Mouse (Mus musculus) midbrain, embryonic 11.5 days (tissue): ENCODE measurements around the gene Tmod3. TPM values are rescaled to one million over a fixed set of nuclear protein-coding genes. Genes with fewer than 3 reads are reported as not detected.

Experiments
- ATAC-seq: fragments of 200-750 bp; cut with Nextera tagmentation; 2 replicates; pipeline ENCODE4 v1.8.0; 2017; ENCODE audit warnings: moderate TSS enrichment, moderate library complexity; ENCODE audit not compliant: low FRiP score
- DNase-seq: peaks from one replicate; pipeline ENCODE4 v3.0.0; 2015; ENCODE audit warnings: low spot score; ENCODE audit errors: missing footprints
- H3K27ac ChIP-seq: fragments of 300-500 bp; sonication (generic); 2 replicates; pipeline ENCODE4 v1.5.1; 2014; ENCODE audit warnings: low read depth, low read length
- H3K27me3 ChIP-seq: fragments of 300-500 bp; sonication (generic); 2 replicates; pipeline ENCODE4 v1.6.1; 2014; ENCODE audit warnings: mild to moderate bottlenecking, low read length, moderate library complexity, mixed read lengths; ENCODE audit not compliant: control insufficient read depth, insufficient read depth
- H3K36me3 ChIP-seq: fragments of 300-500 bp; sonication (generic); 2 replicates; pipeline ENCODE4 v1.6.1; 2014; ENCODE audit warnings: mild to moderate bottlenecking, low read length, moderate library complexity, mixed read lengths; ENCODE audit not compliant: control insufficient read depth, insufficient read depth
- H3K4me1 ChIP-seq: fragments of 300-500 bp; sonication (generic); 2 replicates; pipeline ENCODE4 v1.6.1; 2014; ENCODE audit warnings: low read length; ENCODE audit not compliant: control insufficient read depth, insufficient read depth
- H3K4me2 ChIP-seq: fragments of 300-500 bp; sonication (generic); 2 replicates; pipeline ENCODE4 v1.6.1; 2014; ENCODE audit warnings: mild to moderate bottlenecking, moderate library complexity
- H3K4me3 ChIP-seq: fragments of 300-500 bp; sonication (generic); 2 replicates; pipeline ENCODE4 v1.5.1; 2014; ENCODE audit warnings: low read depth, low read length
- H3K9ac ChIP-seq: fragments of 300-500 bp; sonication (generic); 2 replicates; pipeline ENCODE4 v1.6.1; 2014; ENCODE audit warnings: low read length
- H3K9me3 ChIP-seq: fragments of 300-500 bp; sonication (generic); 2 replicates; pipeline ENCODE4 v1.6.1; 2016; ENCODE audit warnings: low read length; ENCODE audit not compliant: control insufficient read depth
- WGBS: fragments of 180-500 bp; shearing (Covaris S2); extraction: QIAGEN DNeasy Blood & Tissue Kit; methylation state at CpG from one replicate; pipeline ENCODE4 v1.1.7; 2014; 5-methylcytosine and 5-hydroxymethylcytosine counted together
- polyA plus RNA-seq: library from polyadenylated mRNA; unstranded; fragments of >200 nt; fragmentation: Nextera tagmentation; extraction: Ambion mirVana; gene quantifications from 2 replicates; pipeline ENCODE4 v1.2.1, GENCODE M21; 2014

Gene Tmod3
- polyA plus RNA-seq, 1 experiment from 2014 or later: 97.4 TPM

DNA sequence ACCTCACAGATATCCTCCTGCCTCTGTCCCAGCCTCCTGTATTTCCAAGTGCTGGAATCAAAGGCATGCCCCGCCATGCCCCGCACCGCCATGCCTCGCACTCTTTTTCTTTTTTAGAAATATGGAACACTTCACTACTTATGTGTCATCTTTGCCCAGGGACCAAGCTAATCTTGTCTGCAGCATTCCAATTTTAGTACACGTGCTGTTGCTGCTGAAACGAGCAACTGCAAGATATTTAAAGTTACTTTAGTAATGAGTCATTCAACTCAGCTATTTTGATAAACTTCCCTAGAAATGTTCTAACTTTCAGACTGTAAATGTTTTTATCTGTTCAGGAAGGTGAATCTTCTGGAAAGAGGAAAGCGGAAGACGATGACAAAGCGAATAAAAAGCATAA, 93.6 kb downstream of the Tmod3 start:
- Histone ChIP-seq H3K36me3 (peaks cover 23% of the 10 kb centered on the region), H3K27me3 (no peaks in the 10 kb centered on the region), H3K9me3 (no peaks in the 10 kb centered on the region), H3K4me2 (no peak overlapping the region), H3K4me1 (no peaks in the 10 kb centered on the region), H3K4me3 (no peak overlapping the region), H3K9ac (no peak overlapping the region), H3K27ac (no peak overlapping the region)
- ATAC-seq: no peak
- no peak for DNase-seq
- 96% methylated on average over 9 of the region's 9 CpGs for WGBS

DNA sequence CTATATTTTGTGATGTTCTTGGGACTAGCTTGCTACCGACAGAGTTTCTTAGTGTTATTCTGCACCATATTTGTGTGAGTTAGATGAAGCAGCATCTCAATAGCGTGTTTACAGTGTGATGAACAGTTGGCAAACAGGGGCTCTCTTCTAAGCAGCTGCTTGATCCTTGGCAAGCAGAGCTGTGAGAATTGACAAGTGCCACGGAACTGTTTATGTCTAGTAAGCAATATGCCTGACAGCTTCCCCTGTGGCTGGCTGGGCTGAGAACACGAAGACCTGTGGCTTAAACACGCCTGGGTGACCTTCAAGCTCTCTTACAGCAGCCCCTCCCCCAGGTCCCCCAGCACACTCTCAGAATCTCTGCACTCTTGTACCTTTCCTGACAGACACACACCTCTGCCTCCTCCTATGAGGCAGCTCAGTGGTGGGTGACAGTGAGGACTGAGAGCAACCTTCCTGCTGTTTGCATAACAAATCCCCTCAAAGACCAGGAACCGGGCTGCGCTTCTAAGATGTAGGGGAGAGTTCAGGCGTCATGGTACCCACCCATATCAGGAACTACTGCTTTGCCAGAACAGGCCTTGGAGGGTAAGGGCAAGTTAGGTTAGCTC, 96.3 kb downstream of the Tmod3 start:
- no peaks in the 10 kb centered on the region for H3K9me3 ChIP-seq
- H3K36me3 ChIP-seq: peaks cover 40% of the 10 kb centered on the region
- H3K27me3 ChIP-seq: no peaks in the 10 kb centered on the region
- H3K4me1 ChIP-seq: no peaks in the 10 kb centered on the region
- H3K4me2 ChIP-seq: no peak overlapping the region
- no peak overlapping the region for H3K4me3 ChIP-seq
- no peak overlapping the region for H3K9ac ChIP-seq
- no peak overlapping the region for H3K27ac ChIP-seq
- DNase-seq (no peak), ATAC-seq (no peak)
- 86% methylated on average over 8 of the region's 8 CpGs for WGBS

DNA sequence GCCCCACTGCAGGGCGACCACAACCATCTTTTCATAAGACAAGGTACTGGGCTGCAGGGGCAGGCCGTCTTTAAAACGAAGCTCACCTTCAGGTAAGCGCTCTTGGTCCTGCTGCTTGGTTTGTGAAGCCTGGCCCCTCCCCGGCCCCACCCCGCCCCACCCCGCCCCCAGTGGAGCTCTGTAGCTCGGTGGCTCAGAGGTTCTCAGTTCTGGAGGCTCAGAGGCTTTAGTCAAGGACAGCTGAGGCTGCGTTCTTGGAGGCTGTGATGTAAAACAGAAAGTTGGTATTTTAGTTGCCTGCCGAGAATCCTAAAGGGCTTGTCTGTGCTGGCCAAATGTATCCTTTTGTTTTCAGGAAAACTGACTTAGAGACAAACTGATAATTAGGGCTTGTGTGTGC, 103.8 kb downstream of the Tmod3 start:
- DNase-seq (no peak), ATAC-seq (no peak)
- Histone ChIP-seq H3K4me3 (no peak overlapping the region), H3K36me3 (peaks cover 49% of the 10 kb centered on the region), H3K27me3 (no peaks in the 10 kb centered on the region), H3K27ac (no peak overlapping the region), H3K4me2 (no peak overlapping the region), H3K4me1 (no peaks in the 10 kb centered on the region), H3K9ac (no peak overlapping the region), H3K9me3 (no peaks in the 10 kb centered on the region)
- WGBS: 93% methylated on average over 10 of the region's 10 CpGs

DNA sequence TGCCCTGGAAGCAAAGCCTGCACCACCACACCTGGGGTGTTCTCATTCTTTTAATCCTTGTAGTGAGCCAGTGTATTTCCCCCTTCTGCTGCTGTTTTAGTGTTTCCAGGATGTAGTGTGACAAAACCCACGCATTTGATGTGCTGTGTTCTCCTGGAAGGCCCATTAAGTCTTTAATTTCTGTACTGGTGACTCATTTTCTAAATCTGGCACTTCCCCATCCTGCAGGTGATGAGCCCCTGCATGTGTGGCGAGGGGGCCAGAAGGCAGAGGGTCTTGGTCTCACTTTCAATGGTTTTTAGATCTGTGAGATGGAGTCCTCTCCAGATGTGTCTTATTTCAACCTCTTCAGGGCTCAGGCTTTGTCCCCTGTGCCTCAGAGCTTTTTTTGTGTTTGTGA, 105.5 kb downstream of the Tmod3 start:
- WGBS: 100% methylated on average over 2 of the region's 2 CpGs
- Histone ChIP-seq H3K9ac (no peak overlapping the region), H3K9me3 (no peaks in the 10 kb centered on the region), H3K4me1 (no peaks in the 10 kb centered on the region), H3K4me2 (no peak overlapping the region), H3K4me3 (no peak overlapping the region), H3K27me3 (no peaks in the 10 kb centered on the region), H3K36me3 (peaks cover 46% of the 10 kb centered on the region), H3K27ac (no peak overlapping the region)
- DNase-seq: no peak
- no peak for ATAC-seq

DNA sequence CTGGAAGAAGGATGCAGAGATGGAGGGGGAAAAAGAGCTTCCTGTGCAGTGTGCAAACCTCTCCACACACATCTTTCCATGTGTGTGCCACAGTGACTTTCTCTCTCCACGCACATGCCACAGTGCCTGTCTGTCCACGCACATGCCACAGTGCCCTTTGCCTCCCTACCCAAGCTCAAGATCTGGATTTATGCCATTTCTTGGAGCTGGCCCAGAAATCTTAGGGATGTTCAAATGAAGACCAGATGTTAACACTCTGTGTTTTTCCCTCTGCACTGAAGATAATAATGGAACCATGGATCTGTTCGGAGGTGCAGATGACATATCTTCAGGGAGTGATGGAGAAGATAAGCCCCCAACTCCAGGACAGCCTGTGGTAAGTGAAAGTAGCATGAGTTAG, 111.4 kb downstream of the Tmod3 start:
- Histone ChIP-seq H3K9ac (no peak overlapping the region), H3K27me3 (no peaks in the 10 kb centered on the region), H3K4me1 (peaks cover under 1% of the 10 kb centered on the region; the same call in 1 of the 2 replicates), H3K27ac (no peak overlapping the region), H3K9me3 (no peaks in the 10 kb centered on the region), H3K4me2 (no peak overlapping the region), H3K36me3 (peaks cover 29% of the 10 kb centered on the region), H3K4me3 (no peak overlapping the region)
- ATAC-seq (no peak), DNase-seq (no peak)
- 96% methylated on average over 3 of the region's 3 CpGs for WGBS

Other genes with a start within 250 kb of the Tmod3 start
- not detected in 2 replicates for gene Bcl2l10, start 211.9 kb downstream of the Tmod3 start, polyA plus RNA-seq
- 193 and 199 TPM in 2 replicates for gene Mapk6, start 149.7 kb downstream of the Tmod3 start, polyA plus RNA-seq
- 45.2 and 49.9 TPM in 2 replicates for gene Leo1, start 118.1 kb downstream of the Tmod3 start, polyA plus RNA-seq
- 63.2 and 70.7 TPM in 2 replicates for gene Tmod2, start 51.7 kb upstream of the Tmod3 start, polyA plus RNA-seq
- 12.1 and 14.8 TPM in 2 replicates for gene Lysmd2, start 66.1 kb upstream of the Tmod3 start, polyA plus RNA-seq
- 63.1 and 73.8 TPM in 2 replicates for gene Scg3, start 124.4 kb upstream of the Tmod3 start, polyA plus RNA-seq
- 3.4 and 4.0 TPM in 2 replicates for gene Bmp5, start 215.7 kb upstream of the Tmod3 start, polyA plus RNA-seq